Mouse (Mus musculus) heart, adult 2 months (tissue): Measurements from ENCODE around the gene A430078G23Rik. TPM values are rescaled to one million over a fixed set of nuclear protein-coding genes. Genes with fewer than 3 reads are reported as not detected.

Source experiments
- DNase-seq, 2 experiments: peaks; one replicate each; pipeline ENCODE4 v3.0.0; 2021
- H3K27ac ChIP-seq: fragments of 200-600 bp; 2 replicates; pipeline ENCODE4 v1.8.1; 2022
- H3K27me3 ChIP-seq: fragments of 200-500 bp; 2 replicates; pipeline ENCODE4 v1.6.1; 2012; ENCODE audit warnings: mild to moderate bottlenecking, low read length, inconsistent platforms, mixed read lengths; ENCODE audit not compliant: control insufficient read depth, insufficient read depth
- H3K36me3 ChIP-seq: fragments of 200-500 bp; 2 replicates; pipeline ENCODE4 v1.6.1; 2012; ENCODE audit warnings: low read length, inconsistent platforms; ENCODE audit not compliant: control insufficient read depth, insufficient read depth
- H3K4me1 ChIP-seq: fragments of 200-500 bp; 2 replicates; pipeline ENCODE4 v1.6.1; 2011; ENCODE audit warnings: low read length; ENCODE audit not compliant: control insufficient read depth, insufficient read depth
- H3K4me3 ChIP-seq: fragments of 200-600 bp; 2 replicates; pipeline ENCODE4 v1.8.1; 2022
- H3K79me2 ChIP-seq: fragments of 200-500 bp; replicated peaks from 2 replicates; pipeline ENCODE4 v1.6.1; 2012; ENCODE audit warnings: mild to moderate bottlenecking, inconsistent platforms, low read length, moderate library complexity, mixed read lengths; ENCODE audit not compliant: control insufficient read depth, insufficient read depth
- H3K9ac ChIP-seq: fragments of 200-500 bp; 2 replicates; pipeline ENCODE4 v1.6.1; 2012; ENCODE audit warnings: low read depth, mild to moderate bottlenecking, control low read depth, inconsistent platforms, low read length, mixed read lengths
- CTCF ChIP-seq: fragments of 200-600 bp; IDR thresholded peaks from 2 replicates; pipeline ENCODE4 v1.8.1; 2022; ENCODE audit warnings: antibody characterized with exemption, mild to moderate bottlenecking, moderate library complexity
- EP300 ChIP-seq: fragments of 200-500 bp; IDR thresholded peaks from 2 replicates; pipeline ENCODE4 v1.6.1; 2011; ENCODE audit warnings: low read depth, low read length, control low read depth; ENCODE audit not compliant: insufficient read depth
- POLR2A ChIP-seq: fragments of 200-500 bp; IDR thresholded peaks from 2 replicates; pipeline ENCODE4 v1.6.1; 2011; ENCODE audit warnings: mild to moderate bottlenecking, low read depth, low read length, control low read depth; ENCODE audit not compliant: insufficient read depth
- WGBS: fragments of 180-500 bp; shearing (Covaris S2); methylation state at CpG from one replicate; pipeline ENCODE4 v1.1.7; 2018; 5-methylcytosine and 5-hydroxymethylcytosine counted together
- intact Hi-C: fragments of 180-260 bp; cut with DNase I; formaldehyde crosslinking; loops from one replicate; pipeline ENCODE4 v1.15.1; 2025
- polyA plus RNA-seq: library from polyadenylated mRNA; depleted of rRNA; stranded (reverse); fragments of >200 nt; gene quantifications from 2 replicates; pipeline ENCODE4 v1.2.3, GENCODE M21; 2012
- total RNA-seq, 2 experiments: library from RNA; stranded (reverse); gene quantifications; 2 replicates each; pipeline ENCODE4 v1.2.3; 2021

A430078G23Rik gene
- total and polyA plus RNA-seq, 3 experiments = 0.53 to 0.57 (median 0.57) TPM

DNA sequence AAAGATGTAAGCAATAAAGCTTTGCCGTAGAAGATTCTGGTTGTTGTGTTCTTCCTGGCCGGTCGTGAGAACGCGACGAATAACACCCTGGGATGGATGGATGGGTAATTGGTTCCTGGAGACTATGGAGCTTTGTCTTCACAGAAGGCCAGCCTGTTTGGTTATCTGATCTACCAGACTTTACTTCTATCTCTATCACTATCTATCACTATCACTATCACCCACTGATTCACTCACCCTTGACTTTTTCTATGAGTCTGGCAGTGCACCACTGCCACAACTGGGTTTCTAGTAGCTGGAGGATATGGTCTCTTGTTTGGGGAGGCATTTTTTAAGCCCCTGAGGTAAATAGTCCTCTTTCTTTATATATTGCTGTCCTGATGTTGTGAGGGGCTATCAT, 7.9 kb upstream of the A430078G23Rik start:
- Histone ChIP-seq H3K9ac (no peak overlapping the region), H3K4me3 (no peak overlapping the region), H3K27me3 (no peaks in the 10 kb centered on the region), H3K4me1 (peaks cover 2% of the 10 kb centered on the region), H3K36me3 (no peaks in the 10 kb centered on the region), H3K27ac (no peak overlapping the region), H3K79me2 (no peaks in the 10 kb centered on the region)
- no peak for DNase-seq
- 96% methylated on average over 6 of the region's 6 CpGs for WGBS
- intact Hi-C loops = no loop called here
- TF ChIP-seq EP300 = no peak
- TF ChIP-seq CTCF = no peak
- TF ChIP-seq POLR2A = no peak

DNA sequence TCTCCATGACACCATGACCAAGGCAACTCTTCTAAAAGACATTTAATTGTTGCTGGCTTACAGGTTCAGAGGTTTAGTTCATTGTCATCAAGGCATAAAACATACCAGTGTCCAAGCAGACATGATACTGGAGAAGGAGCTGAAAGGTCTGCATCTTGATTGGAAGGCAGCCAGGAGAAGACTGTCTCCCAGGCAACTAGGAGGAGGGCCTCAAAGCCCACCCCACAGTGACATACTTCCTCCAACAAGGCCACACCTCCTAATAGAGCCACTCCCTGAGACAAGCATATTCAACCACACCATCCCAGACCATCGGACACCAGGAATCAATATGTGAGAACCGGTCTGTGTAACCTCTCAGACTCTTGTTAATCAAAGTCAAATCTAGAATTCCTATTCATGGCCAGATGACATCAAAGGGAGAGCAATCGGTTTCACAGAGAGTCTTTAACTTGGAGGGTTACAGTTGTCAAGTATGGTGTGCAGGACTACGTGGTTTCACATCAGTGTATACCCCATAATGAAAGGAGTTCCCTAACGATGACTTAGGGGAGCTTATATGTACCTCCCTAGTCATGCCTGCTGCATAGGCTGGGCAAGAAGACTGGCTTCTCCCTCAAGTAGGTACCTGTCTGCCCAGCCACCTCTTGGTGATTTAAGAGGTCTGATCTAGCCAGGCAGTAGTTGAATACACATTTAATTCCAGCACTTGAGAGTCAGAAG, 6.4 kb upstream of the A430078G23Rik start:
- Histone ChIP-seq H3K4me1 (peaks cover 2% of the 10 kb centered on the region), H3K27me3 (no peaks in the 10 kb centered on the region), H3K27ac (no peak overlapping the region), H3K4me3 (no peak overlapping the region), H3K36me3 (no peaks in the 10 kb centered on the region), H3K79me2 (no peaks in the 10 kb centered on the region), H3K9ac (no peak overlapping the region)
- 85% methylated on average over 5 of the region's 5 CpGs for WGBS
- intact Hi-C loops = no loop called here
- no peak for DNase-seq
- no peak for TF ChIP-seq EP300
- TF ChIP-seq POLR2A = no peak
- TF ChIP-seq CTCF = no peak

DNA sequence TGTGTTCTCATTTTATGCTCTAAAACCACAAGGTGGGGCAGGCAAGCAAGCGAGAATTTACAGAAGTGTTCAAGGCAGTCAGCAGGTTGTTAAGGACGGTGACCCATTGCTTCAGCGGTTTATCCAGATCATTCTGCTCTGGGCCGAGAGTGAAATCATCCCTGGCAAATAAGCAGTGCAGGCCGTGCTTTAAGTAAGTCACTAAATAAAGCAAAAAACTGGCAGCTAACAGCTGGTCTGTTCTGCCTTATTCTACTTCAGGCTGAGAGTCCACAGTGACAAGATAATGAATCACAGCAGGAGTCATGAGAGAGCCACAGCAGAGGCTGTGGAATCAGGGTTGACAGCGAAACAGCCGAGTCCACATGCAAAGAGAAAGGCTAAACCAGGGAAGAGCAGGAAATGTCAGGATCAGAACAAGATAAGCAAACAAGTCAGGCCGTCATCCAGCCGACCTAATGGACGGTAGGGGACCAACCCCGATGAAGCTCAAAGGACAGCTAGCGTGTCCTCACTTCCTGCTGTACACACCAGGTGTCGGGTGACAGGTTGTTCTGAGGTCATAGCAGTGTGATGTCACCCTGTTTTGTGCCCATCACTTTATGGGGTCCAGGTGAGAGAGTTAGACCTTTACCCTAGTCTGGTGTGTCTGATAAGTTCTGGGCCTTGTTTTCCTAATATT, 4.9 kb upstream of the A430078G23Rik start:
- Histone ChIP-seq H3K4me3 (no peak overlapping the region), H3K27ac (no peak overlapping the region), H3K4me1 (peaks cover 2% of the 10 kb centered on the region), H3K36me3 (no peaks in the 10 kb centered on the region), H3K27me3 (no peaks in the 10 kb centered on the region), H3K9ac (no peak overlapping the region), H3K79me2 (no peaks in the 10 kb centered on the region)
- no peak for DNase-seq
- 26% methylated on average over 13 of the region's 13 CpGs for WGBS
- TF ChIP-seq EP300 = no peak
- TF ChIP-seq POLR2A = no peak
- no peak for TF ChIP-seq CTCF
- intact Hi-C loops = no loop called here

DNA sequence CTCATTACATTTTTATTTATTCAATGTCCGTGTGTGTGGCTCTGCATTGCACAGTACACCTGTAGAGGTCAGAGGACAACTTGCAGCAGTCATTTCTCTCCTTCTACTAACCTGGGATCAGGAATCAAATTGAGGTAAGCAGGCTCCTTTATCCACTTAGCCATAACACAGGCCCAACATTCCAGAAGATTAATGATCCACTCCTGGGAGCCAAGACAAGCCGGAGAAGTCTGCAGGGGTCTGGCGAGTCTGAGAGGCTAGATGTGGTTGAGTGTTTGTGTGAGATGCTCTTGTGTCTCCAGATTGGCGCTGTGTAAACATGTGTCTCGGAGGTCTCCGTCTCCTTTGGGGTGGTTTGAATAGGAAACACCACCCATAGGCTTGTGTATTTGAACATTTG, 2.5 kb upstream of the A430078G23Rik start:
- no peaks in the 10 kb centered on the region for H3K79me2 ChIP-seq
- intact Hi-C loops = loop anchor here (10.0 kb wide), 1 partner anchor 324 kb away; the partner anchor contains the start of genes Fcor and Trappc5
- 72% methylated on average over 6 of the region's 6 CpGs for WGBS
- no peaks in the 10 kb centered on the region for H3K36me3 ChIP-seq
- H3K9ac ChIP-seq = no peak overlapping the region
- H3K4me1 ChIP-seq = peaks cover 2% of the 10 kb centered on the region
- no peak for TF ChIP-seq POLR2A
- no peak for TF ChIP-seq CTCF
- TF ChIP-seq EP300 = no peak
- DNase-seq = no peak
- H3K27ac ChIP-seq = no peak overlapping the region
- H3K4me3 ChIP-seq = no peak overlapping the region
- no peaks in the 10 kb centered on the region for H3K27me3 ChIP-seq

DNA sequence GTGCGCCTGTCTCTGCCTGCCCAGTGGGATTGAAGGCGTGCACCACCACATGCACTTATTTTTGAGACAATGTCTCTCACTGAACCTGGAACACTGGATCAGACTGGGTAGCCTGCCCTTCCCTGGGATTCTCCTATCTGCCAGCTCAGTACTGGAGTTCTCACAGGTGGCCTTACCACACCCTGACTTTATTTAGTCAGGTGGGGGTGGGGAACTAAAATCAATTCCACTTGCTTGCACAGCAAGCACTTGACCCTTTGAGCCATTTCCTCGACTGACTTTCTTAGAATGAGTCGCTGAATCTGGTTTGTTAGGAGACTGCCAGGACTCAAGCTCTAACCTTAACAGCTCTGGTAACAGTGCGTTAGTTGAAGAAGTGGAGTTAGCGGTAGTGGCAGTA, 500 bp upstream of the A430078G23Rik start:
- Histone ChIP-seq H3K36me3 (no peaks in the 10 kb centered on the region), H3K4me3 (no peak overlapping the region), H3K79me2 (no peaks in the 10 kb centered on the region), H3K27ac (no peak overlapping the region), H3K4me1 (peaks cover 2% of the 10 kb centered on the region), H3K9ac (no peak overlapping the region), H3K27me3 (no peaks in the 10 kb centered on the region)
- TF ChIP-seq CTCF (no peak), EP300 (no peak), POLR2A (no peak)
- no peak for DNase-seq
- 74% methylated on average over 6 of the region's 6 CpGs for WGBS
- intact Hi-C loops = loop anchor here (10.0 kb wide), 1 partner anchor 322 kb away; the partner anchor contains the start of genes Fcor and Trappc5
